Mouse (Mus musculus) olfactory bulb, adult 2 months (tissue): ENCODE results near the gene Sox6.

Experiments
- CTCF ChIP-seq: fragments of 200-500 bp; IDR thresholded peaks from 2 replicates; pipeline ENCODE4 v1.5.1; 2012; ENCODE audit warnings: low read depth, mild to moderate bottlenecking, low read length, moderate library complexity; ENCODE audit not compliant: insufficient read depth
- POLR2A ChIP-seq: fragments of 200-500 bp; IDR thresholded peaks from 2 replicates; pipeline ENCODE4 v1.6.1; 2012; ENCODE audit warnings: mild to moderate bottlenecking, low read depth, low read length, moderate library complexity; ENCODE audit not compliant: insufficient read depth

DNA sequence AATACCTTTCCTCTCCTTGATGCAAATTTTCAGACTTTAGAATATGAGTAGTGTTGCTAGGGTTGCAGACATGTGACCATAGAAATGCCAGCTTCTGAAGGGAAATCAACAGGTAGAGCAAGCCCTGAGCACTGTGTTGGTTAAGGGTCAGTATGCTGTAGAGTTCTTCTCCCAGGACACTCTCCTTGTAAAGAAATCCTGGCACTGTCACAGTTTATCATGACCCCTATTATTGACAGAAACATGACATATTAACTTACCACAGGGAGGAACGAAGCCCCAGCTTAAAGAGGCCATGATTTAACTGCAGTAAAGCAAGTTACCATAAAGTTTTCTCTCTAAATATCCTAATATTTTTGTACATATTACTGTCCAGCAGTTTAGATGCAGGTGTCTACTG lies 462.2 kb downstream of the Sox6 start:
- TF ChIP-seq CTCF (no peak), POLR2A (no peak)
